Mouse (Mus musculus) thymus, postnatal 4 days (tissue): ENCODE measurements around the gene Tmem255b.

Experiments used
- DNase-seq: peaks from one replicate; pipeline ENCODE4 v3.0.0; 2021

Gene Tmem255b

DNA sequence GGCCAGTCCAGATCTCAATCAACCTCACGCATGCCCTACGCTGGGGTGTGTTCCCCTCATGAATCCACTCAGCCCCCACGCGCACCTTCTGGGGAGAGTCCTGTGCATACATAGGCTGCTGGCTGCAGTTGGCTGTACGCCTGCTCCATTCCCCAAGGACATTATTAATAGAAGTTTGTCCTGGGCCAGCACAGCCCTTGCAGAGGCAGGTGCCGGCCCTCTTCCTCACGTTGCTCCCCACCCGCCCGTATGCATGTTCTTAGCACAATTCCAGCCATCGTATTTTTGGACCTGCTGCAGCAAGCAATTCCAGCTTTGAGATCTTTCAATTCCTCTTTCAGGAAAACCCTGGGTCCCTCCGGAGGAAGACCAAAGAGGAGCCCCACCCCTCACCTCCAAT is 58.0 kb downstream of the Tmem255b start:
- no peak for DNase-seq

DNA sequence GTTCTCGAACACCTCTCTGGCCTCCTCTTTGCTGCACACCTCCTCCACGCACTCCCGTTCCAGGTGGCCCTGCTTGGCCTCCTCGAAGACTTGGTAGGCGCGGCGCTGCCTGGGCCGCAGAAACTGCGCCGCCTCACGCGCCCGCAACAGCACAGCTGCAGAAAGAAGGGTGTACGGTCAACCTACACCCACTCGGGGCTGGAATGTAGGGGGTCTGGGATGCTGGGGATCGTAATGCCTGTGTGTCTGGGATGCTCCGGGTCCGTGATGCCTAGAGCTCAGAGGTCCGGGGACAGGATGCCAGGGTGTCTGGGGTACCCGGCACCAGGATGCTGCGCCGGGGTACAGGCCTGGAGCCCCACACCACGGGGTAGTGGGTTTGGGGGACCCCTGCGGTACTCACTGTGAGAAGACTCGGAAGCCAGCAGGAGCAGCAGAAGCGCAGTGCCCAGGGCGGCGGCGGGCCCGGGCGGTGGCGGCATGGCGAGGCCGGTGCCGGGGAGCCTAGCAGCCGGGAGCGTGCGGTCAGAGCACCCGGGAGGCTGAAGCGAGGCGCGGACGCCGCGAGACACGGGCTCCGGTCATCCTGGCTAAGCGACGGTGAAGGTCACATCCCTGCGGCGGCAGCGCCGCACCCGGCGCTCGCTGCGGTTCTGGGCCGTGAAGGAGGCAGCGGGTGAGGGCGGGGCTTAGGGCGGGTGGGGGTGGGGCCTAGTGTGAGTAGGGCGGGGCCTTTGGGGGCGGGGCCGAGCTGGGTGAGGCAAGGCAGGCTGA is 59.1 kb downstream of the Tmem255b start, which contains the start of gene Gas6:
Gas6 (minus strand) TSS at position 633 of the 774 bp plus-strand sequence.
- peak; percentile 50 for DNase-seq

DNA sequence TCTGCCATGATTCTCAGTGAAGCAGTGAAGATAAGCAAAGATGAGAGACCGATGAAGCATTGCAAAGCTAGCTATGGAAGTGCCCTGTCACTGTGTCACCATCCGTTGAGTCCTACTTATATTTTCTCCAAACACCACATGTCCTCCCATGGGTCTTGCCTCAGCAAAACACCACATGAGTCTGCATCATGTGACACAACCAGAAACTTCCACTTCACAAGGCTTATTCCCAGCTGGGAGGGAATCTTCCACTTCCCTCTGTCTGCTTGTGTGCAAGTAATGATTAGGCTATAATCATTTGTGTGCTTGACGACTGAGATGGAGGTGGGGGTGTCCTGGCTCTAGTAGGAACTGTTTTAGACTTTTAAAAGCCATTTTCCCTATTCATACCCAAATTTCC is 66.2 kb downstream of the Tmem255b start:
- DNase-seq: no peak

DNA sequence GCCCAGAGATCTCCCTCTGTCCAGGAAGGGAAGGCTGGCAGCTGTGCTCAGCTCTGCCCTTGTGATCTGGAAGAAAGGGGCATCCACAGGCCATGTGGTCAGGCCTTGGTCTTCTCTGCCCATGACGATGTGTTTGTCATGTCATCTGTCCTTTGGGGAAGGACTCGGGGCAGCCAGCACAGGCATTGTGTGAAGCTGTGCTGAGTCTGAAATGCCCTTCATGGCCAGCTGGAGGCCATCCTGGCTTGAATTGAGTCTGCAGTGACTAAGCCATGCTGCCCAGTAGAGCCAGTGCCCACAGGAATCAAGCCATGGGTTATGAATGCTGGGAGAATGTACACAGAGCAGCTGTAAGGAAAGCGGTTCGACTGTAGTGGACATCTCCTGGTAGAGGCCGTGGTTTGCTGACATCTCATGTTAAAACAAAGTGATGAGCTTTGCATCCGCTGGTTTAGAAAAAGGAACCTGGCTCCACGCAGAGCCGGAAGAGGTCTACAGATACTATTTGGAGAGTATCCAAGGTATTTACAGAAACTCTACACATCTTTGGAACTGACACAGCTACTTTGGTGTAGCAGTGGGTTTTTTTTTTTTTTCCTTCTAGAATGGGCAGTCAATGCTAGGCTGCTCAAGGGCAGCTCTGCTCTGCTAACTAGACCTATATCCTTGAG is 69.1 kb downstream of the Tmem255b start:
- DNase-seq: no peak

DNA sequence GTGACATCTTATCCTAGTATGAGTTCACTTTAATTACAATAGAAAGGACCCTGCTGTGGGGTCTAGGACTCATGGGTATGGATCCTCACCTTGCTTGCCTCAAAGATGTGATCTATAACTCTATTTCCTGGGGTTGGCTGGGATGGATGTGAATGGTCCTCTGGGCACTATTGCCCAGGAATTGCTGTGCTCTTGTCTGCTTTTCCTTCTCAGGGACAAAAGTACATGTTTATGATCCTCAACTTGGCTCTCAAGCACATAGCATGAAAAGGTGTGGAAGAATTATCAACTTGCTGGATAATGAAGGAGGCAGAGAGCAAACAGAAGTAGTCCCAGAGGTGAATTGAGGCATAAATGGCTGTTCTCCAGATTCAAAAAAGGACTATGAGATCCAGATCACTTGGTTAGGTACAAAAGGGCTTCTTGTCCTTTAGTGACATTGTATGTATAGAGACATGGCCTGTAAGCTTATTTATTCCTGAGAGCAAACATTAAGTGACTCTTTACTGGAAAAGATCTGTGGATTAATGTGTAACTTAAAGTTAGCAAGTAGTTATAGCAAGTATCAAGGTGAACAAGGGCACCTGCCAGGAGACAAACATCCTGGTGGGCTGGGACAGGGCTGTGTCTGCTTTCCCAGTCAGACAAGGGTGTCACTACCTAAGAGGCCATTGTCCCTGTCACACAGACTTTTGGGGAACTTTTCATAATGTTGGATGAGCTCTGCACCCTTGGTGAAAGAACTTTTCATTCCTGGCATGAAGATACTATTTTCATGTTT is 70.1 kb downstream of the Tmem255b start:
- no peak for DNase-seq

DNA sequence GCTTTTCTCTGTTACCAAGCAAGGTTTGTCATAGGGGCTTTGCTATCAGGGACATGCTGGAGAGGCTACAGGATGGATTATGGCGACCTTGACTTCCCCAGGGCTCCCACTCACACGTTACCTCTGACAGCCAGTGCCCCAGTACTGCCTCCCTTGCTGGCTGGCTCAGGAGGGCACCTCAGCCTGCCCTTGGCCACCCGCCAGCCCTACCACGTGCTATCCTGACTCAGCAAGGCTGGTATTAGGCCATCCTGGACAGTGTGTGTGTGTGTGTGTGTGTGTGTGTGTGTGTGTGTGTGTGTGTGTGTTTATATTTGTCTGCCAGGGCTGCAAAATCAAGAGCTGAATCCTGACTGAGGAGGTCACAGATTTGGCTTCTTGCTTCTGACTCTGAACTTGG is 71.9 kb downstream of the Tmem255b start:
- no peak for DNase-seq

DNA sequence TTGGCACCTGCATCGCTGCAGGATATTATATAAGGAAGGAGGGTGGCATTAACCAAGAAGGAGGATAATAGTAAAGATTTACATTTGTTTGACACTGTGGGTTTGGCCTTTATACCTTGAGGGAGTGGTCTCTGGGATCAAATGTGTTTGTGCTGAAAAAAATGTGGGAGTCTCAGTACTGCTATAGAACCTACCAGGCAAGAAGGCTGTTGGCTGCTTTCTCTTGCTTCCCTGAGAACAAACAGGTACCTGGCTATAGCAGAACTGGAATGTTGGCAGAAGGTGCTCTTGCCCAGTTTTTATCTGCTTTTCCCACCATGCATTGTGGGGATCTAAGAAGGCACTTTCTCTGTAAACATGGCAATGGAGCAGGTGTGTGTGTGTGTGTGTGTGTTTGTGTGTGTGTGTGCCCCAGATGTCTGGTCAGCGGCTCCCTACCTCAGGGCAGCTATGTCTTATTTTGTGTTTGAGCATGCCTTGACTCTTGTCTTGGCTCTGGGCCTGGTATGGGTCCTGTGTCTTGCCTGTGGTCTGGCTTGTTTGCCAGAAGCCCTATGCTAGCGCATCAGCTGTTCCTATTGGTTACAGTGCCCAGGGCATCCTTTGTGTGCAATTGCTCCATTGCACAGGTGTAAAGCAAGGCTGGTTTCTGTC is 72.4 kb downstream of the Tmem255b start:
- DNase-seq: no peak

DNA sequence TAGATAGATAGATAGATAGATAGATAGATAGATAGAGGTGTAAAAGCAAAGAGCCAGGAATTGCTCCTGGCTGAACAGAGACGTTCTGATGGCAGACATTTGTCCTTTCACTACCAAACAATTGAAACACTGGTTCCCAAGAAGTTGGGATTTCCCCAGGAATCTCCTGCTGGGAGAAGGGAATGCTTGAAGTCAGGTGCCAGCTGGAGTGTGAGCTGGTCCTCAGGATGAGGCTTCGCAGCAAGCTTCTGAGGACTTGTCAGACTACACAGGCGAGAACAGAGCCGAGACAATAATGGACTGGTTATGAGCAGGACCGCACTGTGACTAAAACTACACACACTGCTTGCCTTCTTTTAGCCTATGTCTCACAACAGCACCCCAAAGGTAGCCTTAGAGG is 77.0 kb downstream of the Tmem255b start:
- no peak for DNase-seq

DNA sequence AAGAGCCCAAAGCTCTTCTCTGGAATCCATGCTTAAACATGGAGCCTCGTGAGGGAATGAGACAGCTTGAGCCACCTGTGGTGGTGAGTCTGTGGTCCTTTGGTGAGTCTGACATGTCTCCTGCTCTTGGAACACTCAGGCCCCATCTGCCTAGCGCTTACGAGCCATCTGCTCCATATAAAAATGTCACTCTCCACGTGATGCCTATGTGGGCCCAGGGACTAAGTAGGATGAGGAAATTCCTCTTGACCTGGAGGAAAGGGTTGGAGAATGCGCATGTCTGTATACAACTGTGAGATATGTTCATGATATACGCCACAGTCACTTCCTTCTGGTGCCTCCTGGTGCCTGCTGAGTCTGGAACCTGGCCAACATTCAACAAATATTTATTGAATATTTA is 77.7 kb downstream of the Tmem255b start:
- no peak for DNase-seq

DNA sequence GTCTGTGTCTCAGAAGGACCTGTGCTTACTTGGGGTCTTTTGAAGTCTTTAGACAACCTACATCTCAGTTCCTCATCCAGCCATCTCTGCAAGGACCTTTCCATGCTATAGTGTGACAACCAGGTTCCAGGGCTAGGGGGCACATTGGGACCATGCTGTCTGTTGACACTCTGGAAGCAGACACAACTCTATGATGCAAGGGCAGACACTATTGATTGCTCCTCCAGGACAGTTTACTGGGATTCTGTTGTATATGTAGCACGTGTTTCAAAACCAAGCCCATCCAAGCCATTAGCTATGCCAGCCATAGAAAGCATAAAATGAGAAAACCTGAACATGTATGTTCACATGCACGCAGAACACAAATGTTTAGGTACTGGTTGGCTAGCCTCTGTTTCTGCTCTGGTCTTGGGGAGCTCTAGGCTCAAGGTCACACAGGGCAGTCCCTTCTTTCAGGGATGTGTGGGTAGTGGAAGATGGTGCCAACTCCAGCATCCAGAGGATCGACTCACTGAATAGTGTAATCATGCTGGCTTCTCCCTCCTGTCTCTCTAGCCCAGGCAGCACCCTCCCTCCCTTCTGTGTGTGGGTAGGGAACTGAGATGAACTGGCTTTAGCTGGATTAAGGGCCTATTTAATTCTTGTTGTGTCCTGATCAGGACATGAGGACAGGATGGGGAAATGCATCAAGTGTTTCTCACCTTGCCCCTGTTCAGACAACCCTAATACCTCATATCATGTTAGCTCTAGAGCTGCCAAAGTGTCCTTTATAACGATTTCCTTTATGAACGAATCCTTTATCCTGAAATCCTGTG is 78.8 kb downstream of the Tmem255b start:
- DNase-seq: no peak

DNA sequence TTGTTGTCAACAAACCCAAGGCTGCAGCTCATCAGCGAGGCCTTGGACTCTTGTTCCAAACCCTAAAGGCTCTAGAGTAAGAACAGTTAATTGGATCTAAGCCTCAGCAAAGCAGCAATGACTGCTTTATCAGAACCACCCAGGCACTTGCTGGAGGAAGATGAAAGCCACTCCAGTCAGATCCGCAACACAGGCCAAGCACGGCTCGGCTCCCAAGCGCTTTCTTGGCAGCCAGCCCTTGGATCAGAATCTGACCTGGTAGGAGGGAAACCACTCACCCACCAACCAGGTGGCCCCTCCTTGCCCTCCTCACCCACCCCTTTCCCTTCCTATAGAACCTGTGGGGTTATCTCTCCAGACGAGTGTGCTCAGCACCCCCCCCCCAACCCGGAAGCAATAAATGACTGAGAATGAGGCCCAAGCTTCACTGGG is 81.0 kb downstream of the Tmem255b start:
- DNase-seq: no peak

DNA sequence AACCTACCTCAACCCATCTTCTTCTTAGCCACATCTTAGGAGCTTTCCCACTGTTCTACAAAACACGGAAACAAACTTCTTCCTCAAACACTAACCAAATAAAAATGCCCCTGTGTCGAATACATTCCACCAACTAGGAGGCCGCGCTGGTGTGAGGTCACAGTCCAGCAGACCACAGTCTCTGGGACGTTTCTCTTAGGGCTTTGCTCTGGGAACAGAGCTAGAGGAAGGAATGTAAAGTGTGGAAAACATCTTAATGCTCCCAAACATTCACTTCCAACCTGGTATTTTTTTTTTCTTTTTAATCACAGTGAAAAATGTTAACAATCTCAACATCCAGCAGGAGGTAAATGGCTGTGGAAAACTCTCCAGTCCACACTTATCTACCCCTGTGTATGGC is 81.7 kb downstream of the Tmem255b start:
- DNase-seq: no peak

DNA sequence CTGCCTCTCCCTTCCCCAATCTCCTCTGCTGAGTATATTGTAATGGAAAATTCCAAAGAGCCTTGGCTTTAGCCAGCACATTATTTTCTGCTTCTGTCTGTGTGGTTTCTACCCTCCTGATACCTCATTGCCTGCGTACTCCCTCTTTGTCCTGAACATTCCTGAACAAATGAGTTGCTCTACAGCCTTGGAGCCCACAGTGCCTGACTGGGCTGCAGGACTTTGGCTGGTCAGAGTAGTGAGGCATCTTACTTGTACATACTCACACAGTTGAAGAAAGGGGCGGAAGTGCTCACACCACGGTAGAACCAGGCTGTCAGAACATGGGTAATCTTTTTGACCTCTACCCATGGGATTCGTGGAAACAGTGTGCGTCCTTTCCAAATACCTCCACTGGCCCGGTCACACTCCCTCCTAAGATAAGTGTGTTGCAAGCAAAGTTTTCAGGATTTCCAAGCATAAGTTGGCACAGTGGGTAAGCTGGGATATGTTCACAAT is 82.3 kb downstream of the Tmem255b start:
- DNase-seq: no peak
